Mouse (Mus musculus): Measurements from ENCODE around the gene Sufu. TPM values are rescaled to one million over a fixed set of nuclear protein-coding genes. Genes with fewer than 3 reads are reported as not detected.

Sufu gene
- total and polyA plus RNA-seq, 3 experiments, result 11.4 to 42.5 TPM; not detected in 1

GRCm38 (mm10) chr19:46517529-46518351, 121.0 kb downstream of the Sufu start:
- no peaks in the 10 kb centered on the region for H3K9me3 ChIP-seq (replicated peaks; ENCODE audit: insufficient read depth, low read length)
- TF ChIP-seq POLR2AphosphoS2 (IDR thresholded peaks at IDR 0.05; ENCODE audit: low read length) (peak; percentile 37; the same call in 1 of the 2 replicates), MAFK (IDR thresholded peaks at IDR 0.05; ENCODE audit: borderline replicate concordance, low read depth, low read length) (no peak)
- no peak overlapping the region for H3K27ac ChIP-seq (ENCODE audit: control insufficient read depth, low read depth, low read length)
- H3K27me3 ChIP-seq (ENCODE audit: control insufficient read depth in 1 of 2, insufficient read depth in 2 of 2, low read length in 2 of 2), result no peaks in the 10 kb centered on the region
- no peaks in the 10 kb centered on the region for H3K79me2 ChIP-seq (ENCODE audit: control insufficient read depth, insufficient read depth, low read length, poor library complexity)
- no peak for DNase-seq (ENCODE audit: low read depth, low spot score)
- H3K4me3 ChIP-seq (ENCODE audit: control insufficient read depth in 1 of 2, insufficient read depth in 1 of 2, low read depth in 2 of 2, low read length in 2 of 2), result no peak overlapping the region
- H3K36me3 ChIP-seq (ENCODE audit: control insufficient read depth in 1 of 2, insufficient read depth in 2 of 2, low read length in 2 of 2), result peaks cover 4% of the 10 kb centered on the region in 2 experiments
- peaks cover 6 to 7% of the 10 kb centered on the region in 2 experiments for H3K4me1 ChIP-seq (ENCODE audit: control insufficient read depth in 1 of 2, insufficient read depth in 2 of 2, low read length in 2 of 2)
- no peak overlapping the region for H3K9ac ChIP-seq (ENCODE audit: control insufficient read depth, low read depth, low read length, poor library complexity, severe bottlenecking)

- DNase-seq (ENCODE audit: low read depth, low spot score), result no peak
- H3K36me3 ChIP-seq (ENCODE audit: control insufficient read depth in 1 of 2, insufficient read depth in 2 of 2, low read length in 2 of 2), result peaks cover 3 to 4% of the 10 kb centered on the region in 2 experiments
- peaks cover 6 to 11% of the 10 kb centered on the region in 2 experiments for H3K4me1 ChIP-seq (ENCODE audit: control insufficient read depth in 1 of 2, insufficient read depth in 2 of 2, low read length in 2 of 2)
- H3K4me3 ChIP-seq (ENCODE audit: control insufficient read depth in 1 of 2, insufficient read depth in 1 of 2, low read depth in 2 of 2, low read length in 2 of 2), result no peak overlapping the region
- no peak overlapping the region for H3K9ac ChIP-seq (ENCODE audit: control insufficient read depth, low read depth, low read length, poor library complexity, severe bottlenecking)
- TF ChIP-seq SMC3 (IDR thresholded peaks at IDR 0.05; ENCODE audit: low read depth, low read length), result no peak
- TF ChIP-seq ETS1 (IDR thresholded peaks at IDR 0.05; ENCODE audit: low read depth, low read length), result peak; percentile 64; the same call in 1 of the 2 replicates
- 0 out of 2 replicates have a peak, but pooled peaks have one; percentile 30 for TF ChIP-seq TCF12 (IDR thresholded peaks at IDR 0.05; ENCODE audit: low read depth, low read length)
- H3K79me2 ChIP-seq (ENCODE audit: control insufficient read depth, insufficient read depth, low read length, poor library complexity), result no peaks in the 10 kb centered on the region
- no peaks in the 10 kb centered on the region for H3K27me3 ChIP-seq (ENCODE audit: control insufficient read depth in 1 of 2, insufficient read depth in 2 of 2, low read length in 2 of 2)
- no peaks in the 10 kb centered on the region for H3K9me3 ChIP-seq (replicated peaks; ENCODE audit: insufficient read depth, low read length)
- H3K27ac ChIP-seq (ENCODE audit: control insufficient read depth, low read depth, low read length), result no peak overlapping the region
Measured at GRCm38 (mm10) chr19:46518352-46518787, 121.7 kb downstream of the Sufu start.

GRCm38 (mm10) chr19:46518828-46519621, 122.3 kb downstream of the Sufu start:
- Histone ChIP-seq H3K27me3 (ENCODE audit: control insufficient read depth in 1 of 2, insufficient read depth in 2 of 2, low read length in 2 of 2) (no peaks in the 10 kb centered on the region), H3K9ac (ENCODE audit: control insufficient read depth, low read depth, low read length, poor library complexity, severe bottlenecking) (no peak overlapping the region), H3K9me3 (replicated peaks; ENCODE audit: insufficient read depth, low read length) (no peaks in the 10 kb centered on the region), H3K79me2 (ENCODE audit: control insufficient read depth, insufficient read depth, low read length, poor library complexity) (no peaks in the 10 kb centered on the region), H3K36me3 (ENCODE audit: control insufficient read depth in 1 of 2, insufficient read depth in 2 of 2, low read length in 2 of 2) (peaks cover 1 to 4% of the 10 kb centered on the region in 2 experiments), H3K4me1 (ENCODE audit: control insufficient read depth in 1 of 2, insufficient read depth in 2 of 2, low read length in 2 of 2) (peaks cover 6 to 13% of the 10 kb centered on the region in 2 experiments), H3K4me3 (ENCODE audit: control insufficient read depth in 1 of 2, insufficient read depth in 1 of 2, low read depth in 2 of 2, low read length in 2 of 2) (no peak overlapping the region), H3K27ac (ENCODE audit: control insufficient read depth, low read depth, low read length) (no peak overlapping the region)
- no peak for DNase-seq (ENCODE audit: low read depth, low spot score)
- TF ChIP-seq HCFC1 (IDR thresholded peaks at IDR 0.05; ENCODE audit: low read depth, low read length), result no peak
- TF ChIP-seq MAFK (IDR thresholded peaks at IDR 0.05; ENCODE audit: borderline replicate concordance, low read depth, low read length), result 0 out of 2 replicates have a peak, but pooled peaks have one; percentile 16
